Mouse (Mus musculus): ENCODE results near the gene Sec24d.

The Sec24d gene

GRCm38 (mm10) chr3:123296654-123297053, 29.4 kb downstream of the Sec24d start:
- CTCF ChIA-PET = no interaction called here

- CTCF ChIA-PET = no interaction called here
Observed at GRCm38 (mm10) chr3:123298283-123298682, 31.0 kb downstream of the Sec24d start.

- CTCF ChIA-PET = no interaction called here
Observed at GRCm38 (mm10) chr3:123301521-123301920, 34.3 kb downstream of the Sec24d start.

GRCm38 (mm10) chr3:123305611-123306010, 38.4 kb downstream of the Sec24d start:
- CTCF ChIA-PET = no interaction called here

GRCm38 (mm10) chr3:123307446-123307845, 40.2 kb downstream of the Sec24d start:
- CTCF ChIA-PET = no interaction called here

GRCm38 (mm10) chr3:123309141-123309540, 41.9 kb downstream of the Sec24d start:
- CTCF ChIA-PET = no interaction called here

- CTCF ChIA-PET = no interaction called here
Observed at GRCm38 (mm10) chr3:123312477-123313062, 45.3 kb downstream of the Sec24d start.

- CTCF ChIA-PET = no interaction called here
Observed at GRCm38 (mm10) chr3:123313477-123313876, 46.2 kb downstream of the Sec24d start.

GRCm38 (mm10) chr3:123313920-123314614, 46.8 kb downstream of the Sec24d start:
- CTCF ChIA-PET = no interaction called here

- CTCF ChIA-PET = no interaction called here
Observed at GRCm38 (mm10) chr3:123316066-123316465, 48.8 kb downstream of the Sec24d start.

- CTCF ChIA-PET = no interaction called here
Observed at GRCm38 (mm10) chr3:123317081-123317480, 49.8 kb downstream of the Sec24d start.

- CTCF ChIA-PET = no interaction called here
Observed at GRCm38 (mm10) chr3:123320341-123320740, 53.1 kb downstream of the Sec24d start.

- CTCF ChIA-PET = interaction anchor here (0.6 to 1.1 kb wide), 2 partner anchors 162 to 735 kb away, joined by 4 to 21 read pairs; no protein-coding TSS in a partner anchor
Observed at GRCm38 (mm10) chr3:123321612-123322011, 54.4 kb downstream of the Sec24d start.

GRCm38 (mm10) chr3:123322147-123322546, 54.9 kb downstream of the Sec24d start:
- CTCF ChIA-PET = interaction anchor here (0.6 to 1.1 kb wide), 4 partner anchors 162 to 1749 kb away, joined by 3 to 21 read pairs (median 4); no protein-coding TSS in a partner anchor

- CTCF ChIA-PET = no interaction called here
Observed at GRCm38 (mm10) chr3:123324326-123324725, 57.1 kb downstream of the Sec24d start.

GRCm38 (mm10) chr3:123329251-123329650, 62.0 kb downstream of the Sec24d start:
- CTCF ChIA-PET = no interaction called here

GRCm38 (mm10) chr3:123330221-123330620, 63.0 kb downstream of the Sec24d start:
- CTCF ChIA-PET = no interaction called here

- CTCF ChIA-PET = no interaction called here
Observed at GRCm38 (mm10) chr3:123332330-123333054, 65.2 kb downstream of the Sec24d start.

- CTCF ChIA-PET = no interaction called here
Observed at GRCm38 (mm10) chr3:123333055-123333424, 65.8 kb downstream of the Sec24d start.

GRCm38 (mm10) chr3:123334947-123335346, 67.7 kb downstream of the Sec24d start:
- CTCF ChIA-PET = no interaction called here

GRCm38 (mm10) chr3:123335480-123335879, 68.2 kb downstream of the Sec24d start:
- CTCF ChIA-PET = no interaction called here

GRCm38 (mm10) chr3:123336455-123336854, 69.2 kb downstream of the Sec24d start:
- CTCF ChIA-PET = interaction anchor here (0.6 kb wide), 1 partner anchor 40 kb away, joined by 3 read pairs; no protein-coding TSS in a partner anchor

GRCm38 (mm10) chr3:123336951-123337350, 69.7 kb downstream of the Sec24d start:
- CTCF ChIA-PET = no interaction called here
